Mouse (Mus musculus): ENCODE measurements around the gene Vti1a.

DNA sequence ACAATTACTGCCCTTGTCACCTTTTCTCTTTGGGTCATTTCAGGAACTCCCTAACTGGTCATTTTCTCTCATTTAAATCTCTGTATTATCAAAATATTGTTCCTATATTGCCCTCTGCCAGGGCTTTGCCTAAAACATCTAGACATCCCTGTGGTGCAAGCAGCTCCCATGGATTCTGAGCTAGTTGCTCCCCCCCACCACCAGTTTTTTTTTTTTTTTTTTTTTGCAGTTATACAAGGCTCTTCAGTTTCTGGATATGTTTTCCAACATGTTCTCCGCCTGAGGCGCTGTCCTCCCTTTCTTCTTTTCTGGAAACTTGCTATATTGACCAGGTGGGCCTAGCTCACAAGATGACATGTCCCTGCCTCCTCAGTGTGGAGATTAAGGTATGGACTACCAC is 2.4 kb upstream of the Vti1a start:
- TF ChIP-seq CTCF (IDR thresholded peaks at IDR 0.05; ENCODE audit: low read depth, low read length) (no peak), EP300 (IDR thresholded peaks at IDR 0.05; ENCODE audit: insufficient read depth, low read depth, low read length) (no peak)
